Mouse (Mus musculus): Measurements from ENCODE around the gene Capn1. TPM values are rescaled to one million over a fixed set of nuclear protein-coding genes. Genes with fewer than 3 reads are reported as not detected.

Gene Capn1
- total and polyA plus RNA-seq, 2 experiments from 2014 or later = 3.3 to 7.7 TPM

- H3K4me2 ChIP-seq (ENCODE audit: low read depth) = peak within 1 kb of the TSS; percentile 96
- H3K4me3 ChIP-seq (ENCODE audit: low read depth, low read length) = peak within 1 kb of the TSS; percentile 74
- peak within 1 kb of the TSS; percentile 62 for H3K9ac ChIP-seq
- H3K27me3 ChIP-seq (ENCODE audit: insufficient read depth, low read length) = no peaks in the 10 kb centered on the region
- DNase-seq (peak; percentile 95), ATAC-seq (peak; percentile 97)
- 2% methylated on average over 50 of the region's 50 CpGs for WGBS
- no peaks in the 10 kb centered on the region for H3K4me1 ChIP-seq (ENCODE audit: insufficient read depth)
- no peaks in the 10 kb centered on the region for H3K36me3 ChIP-seq (ENCODE audit: insufficient read depth)
- peak; percentile 44; the same call in 1 of the 2 replicates for TF ChIP-seq CTCF (IDR thresholded peaks at IDR 0.05; ENCODE audit: low read depth)
- H3K9me3 ChIP-seq (ENCODE audit: low read length) = no peaks in the 10 kb centered on the region
- 0 out of 2 replicates have a peak within 1 kb of the TSS, but pooled peaks have one; percentile 15 for H3K27ac ChIP-seq (ENCODE audit: low read depth, low read length)
These were observed 51.7 kb downstream of the Capn1 start, which contains the start of gene Pola2 for GRCm38 (mm10) chr19:5963883-5964562. TSS of gene Pola2 (minus strand) at chr19:5964202.

GRCm38 (mm10) chr19:5962651-5963050, 53.0 kb downstream of the Capn1 start:
- ATAC-seq (no peak), DNase-seq (no peak)
- Histone ChIP-seq H3K27ac (ENCODE audit: low read depth, low read length) (no peak overlapping the region), H3K4me1 (ENCODE audit: insufficient read depth) (no peaks in the 10 kb centered on the region), H3K9ac (no peak overlapping the region), H3K4me2 (ENCODE audit: low read depth) (no peak overlapping the region), H3K27me3 (ENCODE audit: insufficient read depth, low read length) (no peaks in the 10 kb centered on the region), H3K9me3 (ENCODE audit: low read length) (no peaks in the 10 kb centered on the region), H3K36me3 (ENCODE audit: insufficient read depth) (0 out of 2 replicates have a peak, but pooled peaks cover 5% of the 10 kb centered on the region), H3K4me3 (ENCODE audit: low read depth, low read length) (no peak overlapping the region)
- TF ChIP-seq CTCF (IDR thresholded peaks at IDR 0.05; ENCODE audit: low read depth) = peak; percentile 20; the same call in 1 of the 2 replicates
- WGBS = 18% methylated on average over 1 of the region's 1 CpGs

- WGBS = 90% methylated on average over 5 of the region's 5 CpGs
- ATAC-seq = no peak
- Histone ChIP-seq H3K9ac (no peak overlapping the region), H3K4me1 (ENCODE audit: insufficient read depth) (no peaks in the 10 kb centered on the region), H3K27me3 (ENCODE audit: insufficient read depth, low read length) (no peaks in the 10 kb centered on the region), H3K36me3 (ENCODE audit: insufficient read depth) (peaks cover 18% of the 10 kb centered on the region), H3K27ac (ENCODE audit: low read depth, low read length) (no peak overlapping the region), H3K4me2 (ENCODE audit: low read depth) (no peak overlapping the region), H3K4me3 (ENCODE audit: low read depth, low read length) (no peak overlapping the region), H3K9me3 (ENCODE audit: low read length) (no peaks in the 10 kb centered on the region)
- no peak for DNase-seq
- TF ChIP-seq CTCF (IDR thresholded peaks at IDR 0.05; ENCODE audit: low read depth) = no peak
These were observed 58.3 kb downstream of the Capn1 start for GRCm38 (mm10) chr19:5957371-5957770.

- H3K36me3 ChIP-seq (ENCODE audit: insufficient read depth) = peaks cover 18% of the 10 kb centered on the region
- peak; percentile 82 for TF ChIP-seq CTCF (IDR thresholded peaks at IDR 0.05; ENCODE audit: low read depth)
- H3K9me3 ChIP-seq (ENCODE audit: low read length) = no peaks in the 10 kb centered on the region
- no peaks in the 10 kb centered on the region for H3K4me1 ChIP-seq (ENCODE audit: insufficient read depth)
- H3K27me3 ChIP-seq (ENCODE audit: insufficient read depth, low read length) = no peaks in the 10 kb centered on the region
- DNase-seq = peak; percentile 75
- no peak overlapping the region for H3K9ac ChIP-seq
- H3K4me3 ChIP-seq (ENCODE audit: low read depth, low read length) = no peak overlapping the region
- H3K27ac ChIP-seq (ENCODE audit: low read depth, low read length) = no peak overlapping the region
- no peak overlapping the region for H3K4me2 ChIP-seq (ENCODE audit: low read depth)
- ATAC-seq = peak; percentile 47; the same call in 1 of the 2 replicates
- 14% methylated on average over 3 of the region's 3 CpGs for WGBS
These were observed 59.0 kb downstream of the Capn1 start for GRCm38 (mm10) chr19:5956685-5957084.

- Histone ChIP-seq H3K27me3 (ENCODE audit: insufficient read depth, low read length) (no peaks in the 10 kb centered on the region), H3K4me2 (ENCODE audit: low read depth) (no peak overlapping the region), H3K36me3 (ENCODE audit: insufficient read depth) (peaks cover 18% of the 10 kb centered on the region), H3K9ac (no peak overlapping the region), H3K4me3 (ENCODE audit: low read depth, low read length) (no peak overlapping the region), H3K9me3 (ENCODE audit: low read length) (no peaks in the 10 kb centered on the region), H3K27ac (ENCODE audit: low read depth, low read length) (no peak overlapping the region), H3K4me1 (ENCODE audit: insufficient read depth) (no peaks in the 10 kb centered on the region)
- DNase-seq (no peak), ATAC-seq (no peak)
- TF ChIP-seq CTCF (IDR thresholded peaks at IDR 0.05; ENCODE audit: low read depth) = no peak
- 88% methylated on average over 28 of the region's 28 CpGs for WGBS
These were observed 59.7 kb downstream of the Capn1 start for GRCm38 (mm10) chr19:5955704-5956670.

GRCm38 (mm10) chr19:5954936-5955335, 60.8 kb downstream of the Capn1 start:
- TF ChIP-seq CTCF (IDR thresholded peaks at IDR 0.05; ENCODE audit: low read depth) = no peak
- H3K4me3 ChIP-seq (ENCODE audit: low read depth, low read length) = no peak overlapping the region
- H3K27ac ChIP-seq (ENCODE audit: low read depth, low read length) = no peak overlapping the region
- H3K36me3 ChIP-seq (ENCODE audit: insufficient read depth) = peaks cover 25% of the 10 kb centered on the region
- H3K9me3 ChIP-seq (ENCODE audit: low read length) = no peaks in the 10 kb centered on the region
- no peak overlapping the region for H3K9ac ChIP-seq
- DNase-seq (no peak), ATAC-seq (no peak)
- no peak overlapping the region for H3K4me2 ChIP-seq (ENCODE audit: low read depth)
- no peaks in the 10 kb centered on the region for H3K4me1 ChIP-seq (ENCODE audit: insufficient read depth)
- H3K27me3 ChIP-seq (ENCODE audit: insufficient read depth, low read length) = no peaks in the 10 kb centered on the region
- WGBS = 90% methylated on average over 10 of the region's 10 CpGs

All from forebrain, postnatal 0 days (tissue).